Mouse (Mus musculus) heart, embryonic 13.5 days (tissue): ENCODE results near the gene Nup153. TPM values are rescaled to one million over a fixed set of nuclear protein-coding genes. Genes with fewer than 3 reads are reported as not detected.

Experiments used
- ATAC-seq: fragments of 200-750 bp; cut with Nextera tagmentation; 2 replicates; pipeline ENCODE4 v1.8.0; 2017; ENCODE audit warnings: moderate TSS enrichment; ENCODE audit not compliant: insufficient number of reproducible peaks, low FRiP score, low TSS enrichment; ENCODE audit errors: extremely low read depth
- H3K27ac ChIP-seq: fragments of 300-500 bp; sonication (generic); replicated peaks from 2 replicates; pipeline ENCODE4 v1.5.1; 2015; ENCODE audit warnings: moderate library complexity, mild to moderate bottlenecking, inconsistent platforms
- H3K27me3 ChIP-seq: fragments of 300-500 bp; sonication (generic); replicated peaks from 2 replicates; pipeline ENCODE4 v1.6.1; 2015; ENCODE audit warnings: mild to moderate bottlenecking, inconsistent platforms
- H3K36me3 ChIP-seq: fragments of 300-500 bp; sonication (generic); 2 replicates; pipeline ENCODE4 v1.6.1; 2015; ENCODE audit warnings: mild to moderate bottlenecking, inconsistent platforms
- H3K4me1 ChIP-seq: fragments of 300-500 bp; sonication (generic); 2 replicates; pipeline ENCODE4 v1.6.1; 2015; ENCODE audit warnings: inconsistent platforms
- H3K4me2 ChIP-seq: fragments of 300-500 bp; sonication (generic); 2 replicates; pipeline ENCODE4 v1.6.1; 2015; ENCODE audit warnings: inconsistent platforms, mild to moderate bottlenecking, moderate library complexity
- H3K4me3 ChIP-seq: fragments of 300-500 bp; sonication (generic); 2 replicates; pipeline ENCODE4 v1.5.1; 2015; ENCODE audit warnings: moderate library complexity, mild to moderate bottlenecking, inconsistent platforms
- H3K9ac ChIP-seq: fragments of 300-500 bp; sonication (generic); 2 replicates; pipeline ENCODE4 v1.6.1; 2015; ENCODE audit warnings: inconsistent platforms, mild to moderate bottlenecking, moderate library complexity
- H3K9me3 ChIP-seq: fragments of 300-500 bp; sonication (generic); 2 replicates; pipeline ENCODE4 v1.6.1; 2016; ENCODE audit warnings: inconsistent platforms
- WGBS: fragments of 180-500 bp; shearing (Covaris S2); methylation state at CpG from one replicate; pipeline ENCODE4 v1.1.7; 2015; ENCODE audit warnings: mixed read lengths; 5-methylcytosine and 5-hydroxymethylcytosine counted together
- polyA plus RNA-seq: library from polyadenylated mRNA; unstranded; fragments of >200 nt; fragmentation: Nextera tagmentation; extraction: Ambion mirVana; gene quantifications from 2 replicates; pipeline ENCODE4 v1.2.1, GENCODE M21; 2015

The Nup153 gene
- polyA plus RNA-seq, 1 experiment from 2014 or later, result 13.2 TPM

DNA sequence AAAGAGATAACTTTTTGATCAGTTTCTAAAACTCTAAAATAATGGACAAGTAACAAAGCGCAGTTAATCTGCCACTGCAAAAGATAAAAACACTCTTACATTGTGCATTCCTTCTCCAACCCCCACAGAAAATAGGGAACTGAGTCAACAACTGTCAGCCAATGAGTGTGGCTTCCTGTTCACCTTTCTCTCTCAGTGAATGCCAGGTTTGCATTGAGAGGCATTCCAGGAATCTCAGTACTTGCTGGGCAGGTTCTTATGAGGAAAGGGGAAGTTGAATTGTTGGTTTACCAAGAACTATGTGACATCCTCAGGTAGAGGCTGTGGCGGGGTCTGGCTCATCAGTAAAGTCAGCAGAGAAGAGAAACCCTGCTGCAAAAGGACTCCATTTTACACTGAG is 31.0 kb downstream of the Nup153 start:
- Histone ChIP-seq H3K27me3 (no peaks in the 10 kb centered on the region), H3K4me1 (no peaks in the 10 kb centered on the region), H3K4me3 (no peak overlapping the region), H3K36me3 (peaks cover 67% of the 10 kb centered on the region), H3K9ac (no peak overlapping the region), H3K4me2 (no peak overlapping the region), H3K9me3 (no peaks in the 10 kb centered on the region), H3K27ac (no peak overlapping the region)
- ATAC-seq, result no peak
- 84% methylated on average over 2 of the region's 2 CpGs for WGBS

- ATAC-seq, result no peak
- H3K4me3 ChIP-seq, result no peak overlapping the region
- no peaks in the 10 kb centered on the region for H3K9me3 ChIP-seq
- H3K36me3 ChIP-seq, result peaks cover 66% of the 10 kb centered on the region
- no peaks in the 10 kb centered on the region for H3K27me3 ChIP-seq
- WGBS, result 90% methylated on average over 1 of the region's 1 CpGs
- H3K4me1 ChIP-seq, result no peaks in the 10 kb centered on the region
- H3K4me2 ChIP-seq, result no peak overlapping the region
- H3K27ac ChIP-seq, result no peak overlapping the region
- no peak overlapping the region for H3K9ac ChIP-seq
Observed at GRCm38 (mm10) chr13:46695932-46696331, 31.8 kb downstream of the Nup153 start.

DNA sequence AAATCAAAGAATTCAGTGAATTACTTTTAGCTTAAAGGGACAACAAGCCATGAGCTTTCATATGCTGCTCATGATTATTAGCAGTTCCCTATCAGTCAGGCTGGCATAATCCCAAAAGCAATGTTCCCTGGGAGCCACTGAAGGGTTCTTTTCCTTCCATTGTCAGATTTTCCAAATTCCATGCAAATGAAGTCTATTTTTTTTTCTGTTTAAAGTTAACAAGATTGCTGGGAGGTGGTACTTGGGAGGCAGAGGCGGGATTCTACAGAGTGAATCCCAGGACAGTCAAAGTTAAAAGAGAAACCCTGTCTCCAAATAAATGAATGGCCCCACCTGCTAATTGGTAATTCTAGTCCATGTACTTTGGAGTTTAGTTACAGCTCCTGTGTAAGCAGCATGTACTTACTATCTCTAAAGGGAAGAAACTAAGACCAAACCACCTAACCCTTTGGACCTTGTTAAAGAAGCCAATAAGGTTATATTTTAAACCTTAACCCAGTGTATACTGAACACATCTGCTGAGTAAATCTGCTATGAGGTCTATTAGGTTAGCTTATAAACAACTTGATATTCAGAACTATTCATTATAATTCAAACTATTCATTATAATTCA is 32.3 kb downstream of the Nup153 start:
- no peak overlapping the region for H3K27ac ChIP-seq
- no peak overlapping the region for H3K4me2 ChIP-seq
- no peak overlapping the region for H3K4me3 ChIP-seq
- no peaks in the 10 kb centered on the region for H3K4me1 ChIP-seq
- H3K27me3 ChIP-seq, result no peaks in the 10 kb centered on the region
- ATAC-seq, result no peak
- WGBS, result 89% methylated on average over 1 of the region's 1 CpGs
- no peak overlapping the region for H3K9ac ChIP-seq
- H3K36me3 ChIP-seq, result peaks cover 69% of the 10 kb centered on the region
- no peaks in the 10 kb centered on the region for H3K9me3 ChIP-seq

GRCm38 (mm10) chr13:46690559-46691241 is 37.0 kb downstream of the Nup153 start:
- H3K9ac ChIP-seq, result no peak overlapping the region
- peaks cover 84% of the 10 kb centered on the region for H3K36me3 ChIP-seq
- H3K27me3 ChIP-seq, result no peaks in the 10 kb centered on the region
- no peak overlapping the region for H3K4me2 ChIP-seq
- no peak overlapping the region for H3K4me3 ChIP-seq
- no peak overlapping the region for H3K27ac ChIP-seq
- H3K4me1 ChIP-seq, result no peaks in the 10 kb centered on the region
- 82% methylated on average over 4 of the region's 4 CpGs for WGBS
- H3K9me3 ChIP-seq, result no peaks in the 10 kb centered on the region
- no peak for ATAC-seq

GRCm38 (mm10) chr13:46683370-46683769 is 44.4 kb downstream of the Nup153 start:
- Histone ChIP-seq H3K4me1 (no peaks in the 10 kb centered on the region), H3K4me2 (no peak overlapping the region), H3K27ac (no peak overlapping the region), H3K4me3 (no peak overlapping the region), H3K36me3 (peaks cover 85% of the 10 kb centered on the region), H3K9ac (no peak overlapping the region), H3K27me3 (no peaks in the 10 kb centered on the region), H3K9me3 (no peaks in the 10 kb centered on the region)
- no peak for ATAC-seq
- 90% methylated on average over 1 of the region's 1 CpGs for WGBS

DNA sequence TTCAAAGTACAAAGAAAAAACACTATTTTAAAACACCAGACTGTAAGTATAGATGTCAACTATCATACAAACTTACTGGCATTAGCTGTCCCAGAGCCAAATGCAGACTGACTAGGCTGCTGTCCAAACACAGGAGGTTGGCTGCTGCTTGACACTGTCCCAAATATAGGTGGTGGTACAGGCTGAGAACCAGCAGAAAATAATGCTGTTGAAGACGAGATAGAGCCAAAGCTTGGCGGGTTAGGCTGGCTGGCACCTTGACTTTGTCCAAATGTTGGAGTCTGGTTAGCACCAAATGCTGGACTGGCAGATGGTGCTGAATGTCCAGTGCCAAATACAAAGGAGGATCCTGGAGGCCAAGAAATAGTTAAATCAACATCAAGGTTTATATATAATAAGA is 44.8 kb downstream of the Nup153 start:
- no peak overlapping the region for H3K4me3 ChIP-seq
- H3K27ac ChIP-seq, result no peak overlapping the region
- H3K4me2 ChIP-seq, result no peak overlapping the region
- H3K4me1 ChIP-seq, result no peaks in the 10 kb centered on the region
- WGBS, result 64% methylated on average over 2 of the region's 2 CpGs
- H3K9me3 ChIP-seq, result no peaks in the 10 kb centered on the region
- H3K36me3 ChIP-seq, result peaks cover 86% of the 10 kb centered on the region
- ATAC-seq, result no peak
- H3K27me3 ChIP-seq, result no peaks in the 10 kb centered on the region
- no peak overlapping the region for H3K9ac ChIP-seq

- no peaks in the 10 kb centered on the region for H3K27me3 ChIP-seq
- H3K4me2 ChIP-seq, result no peak overlapping the region
- H3K27ac ChIP-seq, result no peak overlapping the region
- no peaks in the 10 kb centered on the region for H3K4me1 ChIP-seq
- peaks cover 77% of the 10 kb centered on the region for H3K36me3 ChIP-seq
- no peaks in the 10 kb centered on the region for H3K9me3 ChIP-seq
- no peak for ATAC-seq
- H3K9ac ChIP-seq, result no peak overlapping the region
- WGBS, result 78% methylated on average over 4 of the region's 4 CpGs
- no peak overlapping the region for H3K4me3 ChIP-seq
Observed at GRCm38 (mm10) chr13:46677721-46678120, 50.0 kb downstream of the Nup153 start.

GRCm38 (mm10) chr13:46674601-46675000 is 53.1 kb downstream of the Nup153 start:
- H3K9me3 ChIP-seq, result no peaks in the 10 kb centered on the region

GRCm38 (mm10) chr13:46670514-46670913 is 57.2 kb downstream of the Nup153 start:
- Histone ChIP-seq H3K4me1 (peaks cover 20% of the 10 kb centered on the region), H3K9me3 (no peaks in the 10 kb centered on the region), H3K4me3 (peak overlapping the region; percentile 97), H3K27me3 (no peaks in the 10 kb centered on the region), H3K27ac (0 out of 2 replicates have a peak overlapping the region, but pooled peaks have one; percentile 89), H3K4me2 (peak overlapping the region; percentile 76), H3K36me3 (peaks cover 43% of the 10 kb centered on the region), H3K9ac (peak overlapping the region; percentile 97)
- WGBS, result 36% methylated on average over 9 of the region's 9 CpGs
- ATAC-seq, result no peak

More at GRCm38 (mm10) chr13:46674601-46675000, 53.1 kb downstream of the Nup153 start:
- peaks cover 13% of the 10 kb centered on the region for H3K4me1 ChIP-seq
- H3K36me3 ChIP-seq, result peaks cover 69% of the 10 kb centered on the region
- no peaks in the 10 kb centered on the region for H3K27me3 ChIP-seq
- H3K4me3 ChIP-seq, result no peak overlapping the region
- 63% methylated on average over 2 of the region's 2 CpGs for WGBS
- no peak for ATAC-seq
- no peak overlapping the region for H3K9ac ChIP-seq
- no peak overlapping the region for H3K27ac ChIP-seq
- H3K4me2 ChIP-seq, result no peak overlapping the region

- H3K9me3 ChIP-seq, result no peaks in the 10 kb centered on the region
- no peaks in the 10 kb centered on the region for H3K27me3 ChIP-seq
- peaks cover 36% of the 10 kb centered on the region for H3K36me3 ChIP-seq
- peak overlapping the region; percentile 89 for H3K27ac ChIP-seq
- H3K4me3 ChIP-seq, result peak overlapping the region; percentile 97
- peak; percentile 70 for ATAC-seq
- peaks cover 20% of the 10 kb centered on the region for H3K4me1 ChIP-seq
- peak overlapping the region; percentile 97 for H3K9ac ChIP-seq
- 1% methylated on average over 59 of the region's 96 CpGs for WGBS
- peak overlapping the region; percentile 76 for H3K4me2 ChIP-seq
Observed at GRCm38 (mm10) chr13:46669620-46670271, 58.0 kb downstream of the Nup153 start.

DNA sequence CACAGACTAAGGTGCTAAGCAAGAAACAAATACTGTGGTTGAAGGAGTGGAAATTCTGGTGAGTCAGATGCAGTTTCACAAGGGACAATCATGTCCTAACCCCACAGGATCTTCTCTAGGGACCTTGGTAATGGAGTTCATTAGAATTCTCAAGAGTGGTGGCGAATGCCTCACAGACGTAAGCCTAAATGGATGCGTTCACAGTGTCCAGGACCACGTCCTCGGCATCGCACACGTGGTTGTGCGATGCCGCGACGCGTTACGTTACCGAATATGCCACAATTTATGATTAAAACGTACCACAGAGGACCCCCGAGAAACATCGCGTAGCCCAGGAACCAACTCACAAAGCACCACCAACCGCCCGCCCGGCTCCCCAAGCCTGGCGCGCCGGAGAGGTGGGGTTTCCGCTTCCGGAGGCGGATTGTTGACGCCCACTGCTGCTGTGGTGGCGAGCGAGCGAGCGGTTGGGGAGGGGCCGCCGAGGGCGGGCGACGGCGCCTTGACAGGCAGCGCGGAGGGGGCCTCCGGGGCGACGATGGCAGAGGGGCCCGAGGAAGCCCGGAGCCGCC is 58.6 kb downstream of the Nup153 start, which contains the start of gene Fam8a1:
TSS of gene Fam8a1 (plus strand) at position 475 of the 572 bp plus-strand sequence.
- H3K9me3 ChIP-seq, result no peaks in the 10 kb centered on the region
- peaks cover 20% of the 10 kb centered on the region for H3K4me1 ChIP-seq
- peak within 1 kb of the TSS; percentile 97 for H3K4me3 ChIP-seq
- H3K36me3 ChIP-seq, result peaks cover 29% of the 10 kb centered on the region
- under 1% methylated on average over 46 of the region's 46 CpGs for WGBS
- H3K9ac ChIP-seq, result peak within 1 kb of the TSS; percentile 97
- peak; percentile 79; the same call in 1 of the 2 replicates for ATAC-seq
- peak within 1 kb of the TSS; percentile 89 for H3K27ac ChIP-seq
- H3K27me3 ChIP-seq, result no peaks in the 10 kb centered on the region
- peak within 1 kb of the TSS; percentile 76 for H3K4me2 ChIP-seq
